Mouse (Mus musculus) midbrain, embryonic 14.5 days (tissue): ENCODE results near the gene Acta1. TPM values are rescaled to one million over a fixed set of nuclear protein-coding genes. Genes with fewer than 3 reads are reported as not detected.

ENCODE experiments used
- ATAC-seq: fragments of 200-750 bp; cut with Nextera tagmentation; 2 replicates; pipeline ENCODE4 v1.8.0; 2017; ENCODE audit warnings: moderate number of reproducible peaks, moderate library complexity; ENCODE audit not compliant: low FRiP score, low TSS enrichment
- DNase-seq: peaks from one replicate; pipeline ENCODE4 v3.0.0-alpha.2; 2015
- H3K27ac ChIP-seq: fragments of 300-500 bp; sonication (generic); replicated peaks from 2 replicates; pipeline ENCODE4 v1.5.1; 2014; ENCODE audit warnings: mild to moderate bottlenecking, low read depth, low read length, moderate library complexity
- H3K27me3 ChIP-seq: fragments of 300-500 bp; sonication (generic); 2 replicates; pipeline ENCODE4 v1.6.1; 2014; ENCODE audit warnings: low read length, control low read depth, mixed read lengths; ENCODE audit not compliant: control insufficient read depth, insufficient read depth
- H3K36me3 ChIP-seq: fragments of 300-500 bp; sonication (generic); 2 replicates; pipeline ENCODE4 v1.6.1; 2014; ENCODE audit warnings: low read length, control low read depth; ENCODE audit not compliant: control insufficient read depth, insufficient read depth
- H3K4me1 ChIP-seq: fragments of 300-500 bp; sonication (generic); 2 replicates; pipeline ENCODE4 v1.6.1; 2014; ENCODE audit warnings: mild to moderate bottlenecking, antibody characterized with exemption, low read length, control low read depth; ENCODE audit not compliant: control insufficient read depth, insufficient read depth
- H3K4me2 ChIP-seq: fragments of 300-500 bp; sonication (generic); 2 replicates; pipeline ENCODE4 v1.6.1; 2014; ENCODE audit warnings: mild to moderate bottlenecking, low read length, moderate library complexity
- H3K4me3 ChIP-seq: fragments of 300-500 bp; sonication (generic); replicated peaks from 2 replicates; pipeline ENCODE4 v1.5.1; 2014; ENCODE audit warnings: low read depth, low read length
- H3K9ac ChIP-seq: fragments of 300-500 bp; sonication (generic); replicated peaks from 2 replicates; pipeline ENCODE4 v1.6.1; 2014; ENCODE audit warnings: mild to moderate bottlenecking, low read length, moderate library complexity
- H3K9me3 ChIP-seq: fragments of 300-500 bp; sonication (generic); 2 replicates; pipeline ENCODE4 v1.6.1; 2016; ENCODE audit warnings: low read length, control low read depth, mixed read lengths; ENCODE audit not compliant: control insufficient read depth
- WGBS: fragments of 180-500 bp; shearing (Covaris S2); extraction: QIAGEN DNeasy Blood & Tissue Kit; methylation state at CpG from one replicate; pipeline ENCODE4 v1.1.7; 2014; 5-methylcytosine and 5-hydroxymethylcytosine counted together
- polyA plus RNA-seq: library from polyadenylated mRNA; unstranded; fragments of >200 nt; fragmentation: Nextera tagmentation; extraction: Ambion mirVana; gene quantifications from 2 replicates; pipeline ENCODE4 v1.2.1, GENCODE M21; 2014

Gene Acta1
- polyA plus RNA-seq, 1 experiment from 2014 or later = 3.7 TPM

- ATAC-seq (no peak), DNase-seq (peak; percentile 73)
- Histone ChIP-seq H3K27me3 (peaks cover 44% of the 10 kb centered on the region), H3K4me3 (peak overlapping the region; percentile 46), H3K9me3 (no peaks in the 10 kb centered on the region), H3K27ac (peak overlapping the region; percentile 61), H3K4me2 (peak overlapping the region; percentile 70), H3K36me3 (no peaks in the 10 kb centered on the region), H3K9ac (peak overlapping the region; percentile 59; the same call in 1 of the 2 replicates), H3K4me1 (peaks cover 16% of the 10 kb centered on the region)
- 1% methylated on average over 11 of the region's 11 CpGs for WGBS
Observed at GRCm38 (mm10) chr8:123891271-123891670, 3.3 kb downstream of the Acta1 start.

GRCm38 (mm10) chr8:123889797-123890196 lies 4.8 kb downstream of the Acta1 start:
- Histone ChIP-seq H3K9me3 (no peaks in the 10 kb centered on the region), H3K4me3 (no peak overlapping the region), H3K4me2 (no peak overlapping the region), H3K27ac (no peak overlapping the region), H3K9ac (no peak overlapping the region), H3K4me1 (peaks cover 21% of the 10 kb centered on the region), H3K36me3 (no peaks in the 10 kb centered on the region), H3K27me3 (peaks cover 38% of the 10 kb centered on the region)
- ATAC-seq (no peak), DNase-seq (no peak)
- 70% methylated on average over 4 of the region's 4 CpGs for WGBS

GRCm38 (mm10) chr8:123887956-123888355 lies 6.6 kb downstream of the Acta1 start:
- Histone ChIP-seq H3K27ac (no peak overlapping the region), H3K27me3 (peaks cover 20% of the 10 kb centered on the region), H3K4me1 (peaks cover 29% of the 10 kb centered on the region), H3K4me2 (no peak overlapping the region), H3K9me3 (no peaks in the 10 kb centered on the region), H3K36me3 (no peaks in the 10 kb centered on the region), H3K9ac (no peak overlapping the region), H3K4me3 (no peak overlapping the region)
- 96% methylated on average over 2 of the region's 2 CpGs for WGBS
- no peak for ATAC-seq
- DNase-seq = no peak

- no peak for ATAC-seq
- Histone ChIP-seq H3K4me1 (peaks cover 22% of the 10 kb centered on the region), H3K27me3 (peaks cover 12% of the 10 kb centered on the region; the same call in 1 of the 2 replicates), H3K9me3 (no peaks in the 10 kb centered on the region), H3K4me2 (no peak overlapping the region), H3K9ac (no peak overlapping the region), H3K27ac (no peak overlapping the region), H3K4me3 (no peak overlapping the region), H3K36me3 (no peaks in the 10 kb centered on the region)
- WGBS = 96% methylated on average over 4 of the region's 4 CpGs
- DNase-seq = no peak
Observed at GRCm38 (mm10) chr8:123887163-123887562, 7.4 kb downstream of the Acta1 start.

- Histone ChIP-seq H3K9ac (peak overlapping the region; percentile 32; the same call in 1 of the 2 replicates), H3K36me3 (no peaks in the 10 kb centered on the region), H3K4me2 (peak overlapping the region; percentile 41), H3K4me3 (no peak overlapping the region; the same call in 1 of the 2 replicates), H3K4me1 (peaks cover 13% of the 10 kb centered on the region), H3K9me3 (no peaks in the 10 kb centered on the region), H3K27ac (peak overlapping the region; percentile 75), H3K27me3 (no peaks in the 10 kb centered on the region; the same call in 1 of the 2 replicates)
- DNase-seq (peak; percentile 70), ATAC-seq (peak; percentile 73)
- WGBS = 4% methylated on average over 14 of the region's 14 CpGs
Observed at GRCm38 (mm10) chr8:123884721-123885565, 9.6 kb downstream of the Acta1 start.

- Histone ChIP-seq H3K4me2 (no peak overlapping the region), H3K4me1 (peaks cover 13% of the 10 kb centered on the region), H3K36me3 (no peaks in the 10 kb centered on the region), H3K9me3 (no peaks in the 10 kb centered on the region), H3K27me3 (no peaks in the 10 kb centered on the region; the same call in 1 of the 2 replicates), H3K9ac (no peak overlapping the region), H3K4me3 (no peak overlapping the region), H3K27ac (no peak overlapping the region)
- DNase-seq (no peak), ATAC-seq (no peak)
- 76% methylated on average over 4 of the region's 4 CpGs for WGBS
Observed at GRCm38 (mm10) chr8:123883094-123883493, 11.5 kb downstream of the Acta1 start.

GRCm38 (mm10) chr8:123882412-123882811 lies 12.1 kb downstream of the Acta1 start:
- ATAC-seq (no peak), DNase-seq (no peak)
- WGBS = 85% methylated on average over 2 of the region's 2 CpGs
- Histone ChIP-seq H3K4me3 (no peak overlapping the region), H3K4me1 (peaks cover 13% of the 10 kb centered on the region), H3K27me3 (no peaks in the 10 kb centered on the region; the same call in 1 of the 2 replicates), H3K27ac (no peak overlapping the region), H3K4me2 (no peak overlapping the region), H3K9me3 (no peaks in the 10 kb centered on the region), H3K36me3 (no peaks in the 10 kb centered on the region), H3K9ac (no peak overlapping the region)

- Histone ChIP-seq H3K4me3 (no peak overlapping the region), H3K4me2 (no peak overlapping the region), H3K9ac (no peak overlapping the region), H3K36me3 (no peaks in the 10 kb centered on the region), H3K4me1 (peaks cover 13% of the 10 kb centered on the region), H3K9me3 (no peaks in the 10 kb centered on the region), H3K27me3 (no peaks in the 10 kb centered on the region), H3K27ac (no peak overlapping the region)
- ATAC-seq (no peak), DNase-seq (no peak)
- WGBS = 61% methylated on average over 4 of the region's 4 CpGs
Observed at GRCm38 (mm10) chr8:123880821-123881350, 13.7 kb downstream of the Acta1 start.
